Comparison of ENCODE assay signal across 9 mouse cellular contexts in genomic region chr8:122931834-122932560, GRCm38 (mm10).
DNase-seq lines count a peak whose midpoint lies in the region; ATAC-seq and TF ChIP-seq lines count a peak whose summit lies in the region.
"Had no signal": no experiment of that assay in that cellular context is flagged by ENCODE, and none has a peak within 500 bp of the region (broad histone marks: within the 10 kb centered on the region; RNA-seq: fewer than 3 reads in every experiment).

No protein-coding gene starts in this region.

- no peaks in the 10 kb centered on the region for H3K27me3 ChIP-seq in spleen, adult 2 months (ENCODE audit: control insufficient read depth, insufficient read depth, low read length)

- no peak for ATAC-seq in cerebellum, adult (ENCODE audit: insufficient number of reproducible peaks, low FRiP score, low TSS enrichment)

- no peak overlapping the region for H3K4me3 ChIP-seq in spleen, adult 2 months (ENCODE audit: extremely low read depth, insufficient read depth, insufficient read length)

- 48% methylated on average over 3 of the region's 3 CpGs for WGBS in spleen, adult 2 months

- H3K27ac ChIP-seq in spleen, adult 2 months (ENCODE audit: insufficient read depth, low read length), result peak overlapping the region; percentile 31

- no peaks in the 10 kb centered on the region for H3K36me3 ChIP-seq in spleen, adult 2 months (ENCODE audit: control insufficient read depth, insufficient read depth, low read length)

- peak; percentile 38 for DNase-seq in cerebellum, adult 11 months
- no peak for DNase-seq in spleen, adult 2 months (ENCODE audit: low read depth in 1 of 2, low spot score in 2 of 2)
- DNase-seq in spleen, postnatal 36 days (ENCODE audit: low spot score in 2 of 2), result no peak
- DNase-seq in layer of hippocampus, postnatal 14 days (ENCODE audit: low spot score in 2 of 2), result peak; percentile 75 to 89
- DNase-seq in right cerebral cortex, postnatal 25 days, result peak; percentile 81
- no peak for DNase-seq in ovary, postnatal 14 days (ENCODE audit: low spot score)
- no peak for DNase-seq in kidney, postnatal 10 days
- DNase-seq: lung, embryonic 14.5 days had no signal

- TF ChIP-seq POLR2A in spleen, adult 2 months (IDR thresholded peaks at IDR 0.05; ENCODE audit: low read depth, low read length), result no peak

- TF ChIP-seq CTCF in spleen, adult 2 months (IDR thresholded peaks at IDR 0.05; ENCODE audit: extremely low read depth, insufficient read depth, insufficient read length, insufficient replicate concordance), result no peak

- H3K4me1 ChIP-seq in spleen, adult 2 months (ENCODE audit: control insufficient read depth, insufficient read depth, insufficient read length), result peaks cover 40% of the 10 kb centered on the region

Comparison
In these comparisons a context has a peak if more than half of its experiments do, and no peak if none do; other contexts are left out.
1. DNase-seq: peak in cerebellum, adult 11 months (single experiment), layer of hippocampus, postnatal 14 days (2 of 2) and right cerebral cortex, postnatal 25 days (single experiment); none in spleen, adult 2 months (0 of 2), spleen, postnatal 36 days (0 of 2), ovary, postnatal 14 days (single experiment) and kidney, postnatal 10 days (single experiment).